Mouse (Mus musculus) forebrain, embryonic 11.5 days (tissue): Measurements from ENCODE around the gene Slco1b2. TPM values are rescaled to one million over a fixed set of nuclear protein-coding genes. Genes with fewer than 3 reads are reported as not detected.
"Not testable (repeated sequence)": the region's sequence is repeated elsewhere in the genome, so short reads cannot be mapped to it uniquely, and the experiment has no call there.

Experiments
- ATAC-seq: fragments of 200-750 bp; cut with Nextera tagmentation; replicated peaks from 2 replicates; pipeline ENCODE4 v1.8.0; 2017; ENCODE audit warnings: moderate TSS enrichment; ENCODE audit not compliant: low FRiP score
- DNase-seq: peaks from one replicate; pipeline ENCODE4 v3.0.0-alpha.2; 2017; ENCODE audit warnings: low spot score
- H3K27ac ChIP-seq: fragments of 300-500 bp; sonication (generic); 2 replicates; pipeline ENCODE4 v1.5.1; 2014; ENCODE audit warnings: low read depth, low read length
- H3K27me3 ChIP-seq: fragments of 300-500 bp; sonication (generic); 2 replicates; pipeline ENCODE4 v1.6.1; 2014; ENCODE audit warnings: mild to moderate bottlenecking, low read length, mixed read lengths; ENCODE audit not compliant: control insufficient read depth, insufficient read depth
- H3K36me3 ChIP-seq: fragments of 300-500 bp; sonication (generic); 2 replicates; pipeline ENCODE4 v1.6.1; 2014; ENCODE audit warnings: mild to moderate bottlenecking, low read length, moderate library complexity, mixed read lengths; ENCODE audit not compliant: control insufficient read depth, insufficient read depth
- H3K4me1 ChIP-seq: fragments of 300-500 bp; sonication (generic); replicated peaks from 2 replicates; pipeline ENCODE4 v1.6.1; 2014; ENCODE audit warnings: low read length, mixed read lengths; ENCODE audit not compliant: control insufficient read depth, insufficient read depth
- H3K4me2 ChIP-seq: fragments of 300-500 bp; sonication (generic); 2 replicates; pipeline ENCODE4 v1.6.1; 2014; ENCODE audit warnings: low read depth, mild to moderate bottlenecking, low read length, moderate library complexity, mixed read lengths; ENCODE audit not compliant: severe bottlenecking
- H3K4me3 ChIP-seq: fragments of 300-500 bp; sonication (generic); 2 replicates; pipeline ENCODE4 v1.5.1; 2014; ENCODE audit warnings: low read depth, low read length
- H3K9ac ChIP-seq: fragments of 300-500 bp; sonication (generic); 2 replicates; pipeline ENCODE4 v1.6.1; 2014; ENCODE audit warnings: low read length
- H3K9me3 ChIP-seq: fragments of 300-500 bp; sonication (generic); 2 replicates; pipeline ENCODE4 v1.6.1; 2016; ENCODE audit warnings: low read length, mixed read lengths; ENCODE audit not compliant: control insufficient read depth
- WGBS: fragments of 180-500 bp; shearing (Covaris S2); extraction: QIAGEN DNeasy Blood & Tissue Kit; methylation state at CpG from one replicate; pipeline ENCODE4 v1.1.7; 2014; 5-methylcytosine and 5-hydroxymethylcytosine counted together
- polyA plus RNA-seq: library from polyadenylated mRNA; unstranded; fragments of >200 nt; fragmentation: Nextera tagmentation; extraction: Ambion mirVana; gene quantifications from 2 replicates; pipeline ENCODE4 v1.2.1, GENCODE M21; 2014

Slco1b2 gene
- not detected in 2 replicates for polyA plus RNA-seq

DNA sequence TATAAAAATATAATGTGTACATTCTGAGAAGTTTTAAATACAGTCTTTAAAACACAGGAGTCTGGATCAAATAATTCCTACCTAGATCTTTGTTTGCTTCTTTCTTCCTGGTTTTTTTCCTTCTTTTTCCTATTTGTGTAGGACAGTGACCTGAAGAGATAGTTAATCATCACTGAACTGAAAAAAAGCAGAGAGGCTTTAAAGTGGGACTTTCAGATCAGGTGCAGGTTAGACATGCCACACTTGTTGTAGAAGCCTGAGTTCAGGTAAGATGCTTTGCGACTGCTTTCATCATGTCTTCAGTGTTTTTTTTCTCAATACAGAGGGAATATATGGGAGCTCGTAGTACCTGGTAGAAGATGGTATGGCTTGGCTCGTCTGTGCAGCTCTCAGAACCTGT is at the start of gene Slco1b2:
Gene Slco1b2, plus strand, starts transcription at position 228 of the 400 bp plus-strand sequence.
- H3K4me1 ChIP-seq: no peaks in the 10 kb centered on the region
- H3K27me3 ChIP-seq: no peaks in the 10 kb centered on the region
- H3K4me2 ChIP-seq: no peak within 1 kb of the TSS
- no peaks in the 10 kb centered on the region for H3K36me3 ChIP-seq
- H3K9me3 ChIP-seq: no peaks in the 10 kb centered on the region
- 92% methylated on average over 3 of the region's 3 CpGs for WGBS
- DNase-seq (no peak), ATAC-seq (no peak)
- no peak within 1 kb of the TSS for H3K9ac ChIP-seq
- H3K27ac ChIP-seq: no peak within 1 kb of the TSS
- H3K4me3 ChIP-seq: no peak within 1 kb of the TSS

DNA sequence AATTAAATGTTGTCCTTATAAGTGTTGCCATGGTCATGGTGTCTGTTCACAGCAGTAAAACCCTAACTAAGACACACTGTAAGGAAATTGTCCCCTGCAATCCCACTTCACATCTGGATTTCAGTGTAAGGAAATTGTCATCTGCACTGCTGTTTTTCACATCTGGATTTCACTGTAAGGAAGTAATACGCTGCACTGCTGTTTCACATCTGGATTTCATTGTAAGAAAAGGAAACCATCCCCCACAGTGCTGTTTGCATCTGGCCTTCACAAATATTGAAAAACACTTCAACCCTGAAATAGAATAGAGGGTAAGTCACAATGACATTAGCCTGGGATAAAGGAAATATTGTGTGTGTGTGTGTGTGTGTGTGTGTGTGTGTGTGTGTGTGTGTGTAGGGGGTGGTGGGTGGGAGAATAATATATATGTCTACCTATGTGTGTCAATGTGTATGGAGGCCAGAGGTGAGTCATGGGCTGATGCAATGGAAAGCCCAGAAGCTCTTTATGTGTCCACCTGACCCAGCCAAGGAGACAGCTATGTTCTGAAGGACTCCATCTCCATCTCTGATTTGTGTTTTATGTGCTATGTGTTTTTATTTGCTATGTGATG is 44.4 kb upstream of the Slco1b2 start:
- no peaks in the 10 kb centered on the region for H3K9me3 ChIP-seq
- H3K27me3 ChIP-seq: no peaks in the 10 kb centered on the region
- H3K4me2 ChIP-seq: no peak overlapping the region
- no peak overlapping the region for H3K27ac ChIP-seq
- H3K4me1 ChIP-seq: no peaks in the 10 kb centered on the region
- no peaks in the 10 kb centered on the region for H3K36me3 ChIP-seq
- DNase-seq (no peak), ATAC-seq (no peak)
- no peak overlapping the region for H3K9ac ChIP-seq
- 82% methylated on average over 1 of the region's 1 CpGs for WGBS
- no peak overlapping the region for H3K4me3 ChIP-seq

DNA sequence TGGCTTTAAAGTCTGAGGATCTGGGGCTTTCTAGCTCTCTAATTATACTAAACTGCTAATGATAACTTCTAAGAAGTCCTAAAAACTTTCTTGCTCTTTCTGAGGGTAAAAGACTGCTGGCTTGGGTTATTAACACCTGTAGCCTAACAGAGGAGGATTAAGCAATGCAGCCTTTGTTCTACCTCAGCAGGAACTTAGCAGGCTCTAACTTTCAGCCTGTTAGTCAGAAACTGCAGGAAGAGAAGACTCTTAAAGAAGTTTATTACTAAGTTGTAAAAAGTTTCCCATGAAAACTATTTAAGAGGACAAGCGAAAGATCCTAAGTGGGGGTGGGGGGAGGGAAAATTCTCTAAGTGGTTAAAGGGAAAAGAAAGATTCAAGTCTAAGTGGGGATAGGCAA is 39.3 kb upstream of the Slco1b2 start:
- H3K4me2 ChIP-seq: no peak overlapping the region
- H3K4me1 ChIP-seq: no peaks in the 10 kb centered on the region
- no peak for ATAC-seq
- no peak overlapping the region for H3K27ac ChIP-seq
- H3K9ac ChIP-seq: no peak overlapping the region
- no peaks in the 10 kb centered on the region for H3K9me3 ChIP-seq
- DNase-seq: no peak
- no peak overlapping the region for H3K4me3 ChIP-seq
- 28% methylated on average over 1 of the region's 1 CpGs for WGBS
- H3K36me3 ChIP-seq: no peaks in the 10 kb centered on the region
- H3K27me3 ChIP-seq: no peaks in the 10 kb centered on the region

DNA sequence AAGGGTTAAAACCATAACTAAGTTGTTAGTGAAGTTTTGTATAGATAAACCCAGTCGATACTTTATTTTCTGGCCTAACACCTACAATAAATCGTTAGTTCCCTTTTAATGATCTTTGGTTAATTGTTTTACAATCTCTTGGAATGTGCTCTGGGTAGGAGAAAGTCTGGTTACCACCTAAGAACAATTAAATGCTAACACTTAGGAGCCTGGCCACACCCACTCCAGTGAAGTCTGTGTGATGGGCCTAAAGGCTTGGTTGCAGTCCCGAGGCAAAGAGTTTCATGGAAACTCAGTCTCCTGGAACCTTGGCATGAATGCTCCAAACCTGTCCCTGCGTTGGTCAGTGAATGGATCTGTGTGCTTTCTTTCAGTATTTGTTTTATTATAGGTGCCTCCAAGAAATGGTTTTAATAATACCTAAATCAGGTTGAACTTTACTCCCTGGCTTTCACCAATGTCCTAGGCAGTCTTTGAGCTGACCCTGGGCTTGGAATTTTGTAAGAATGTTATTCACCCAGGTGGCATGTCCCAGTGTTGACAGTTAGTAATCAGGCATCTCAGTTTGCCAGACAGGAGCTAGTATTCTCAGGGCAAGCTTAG is 38.6 kb upstream of the Slco1b2 start:
- not testable (repeated sequence) for H3K9me3 ChIP-seq, H3K4me1 ChIP-seq, H3K36me3 ChIP-seq, H3K27me3 ChIP-seq, DNase-seq, H3K4me3 ChIP-seq, H3K9ac ChIP-seq, H3K27ac ChIP-seq, H3K4me2 ChIP-seq, ATAC-seq
- WGBS: 44% methylated on average over 4 of the region's 4 CpGs

DNA sequence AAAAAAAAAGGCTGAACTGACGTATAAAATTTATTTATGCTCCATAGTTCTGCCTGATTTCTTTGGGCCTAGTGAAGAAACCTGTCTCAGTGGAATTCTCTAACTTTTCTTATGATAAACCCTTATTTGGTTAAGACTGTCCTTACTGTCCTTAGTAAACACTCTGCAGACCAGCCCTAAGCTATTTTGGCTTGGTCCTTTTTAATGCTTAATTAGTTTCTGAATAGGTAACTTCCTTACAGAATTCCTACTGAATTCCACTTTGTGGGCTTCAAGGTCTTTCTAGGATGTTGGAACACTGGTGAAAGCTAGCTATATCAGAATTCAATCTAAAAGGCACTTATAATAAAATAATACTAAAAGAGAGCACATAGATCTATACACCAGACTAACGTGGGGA is 33.2 kb upstream of the Slco1b2 start:
- no peaks in the 10 kb centered on the region for H3K27me3 ChIP-seq
- H3K27ac ChIP-seq: no peak overlapping the region
- 92% methylated on average over 2 of the region's 2 CpGs for WGBS
- H3K4me3 ChIP-seq: no peak overlapping the region
- no peak for DNase-seq
- no peak overlapping the region for H3K9ac ChIP-seq
- H3K36me3 ChIP-seq: no peaks in the 10 kb centered on the region
- H3K4me2 ChIP-seq: no peak overlapping the region
- no peaks in the 10 kb centered on the region for H3K9me3 ChIP-seq
- no peak for ATAC-seq
- H3K4me1 ChIP-seq: no peaks in the 10 kb centered on the region

DNA sequence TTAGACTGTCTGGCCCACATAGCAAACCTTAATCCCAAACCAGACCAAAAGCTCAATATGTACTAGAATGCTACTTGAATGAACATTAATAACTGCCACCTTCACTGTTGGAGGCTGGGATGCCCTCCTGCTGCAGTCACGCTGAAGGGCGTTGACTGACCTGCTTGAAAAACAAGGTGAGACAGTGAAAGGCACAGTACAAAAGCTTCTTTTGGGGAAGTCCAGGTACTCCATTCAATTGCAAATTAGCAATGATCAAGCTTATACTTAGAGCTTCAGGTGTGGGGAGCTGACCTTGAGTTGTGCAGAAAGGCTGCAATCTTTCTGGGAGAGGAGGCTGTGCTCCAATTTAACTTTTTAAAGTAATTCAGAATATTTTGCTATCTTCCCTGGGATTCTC is 32.3 kb upstream of the Slco1b2 start:
- H3K27me3 ChIP-seq: no peaks in the 10 kb centered on the region
- no peak overlapping the region for H3K4me3 ChIP-seq
- DNase-seq: no peak
- 96% methylated on average over 2 of the region's 2 CpGs for WGBS
- no peaks in the 10 kb centered on the region for H3K9me3 ChIP-seq
- no peaks in the 10 kb centered on the region for H3K36me3 ChIP-seq
- H3K4me1 ChIP-seq: no peaks in the 10 kb centered on the region
- H3K4me2 ChIP-seq: no peak overlapping the region
- ATAC-seq: no peak
- H3K9ac ChIP-seq: no peak overlapping the region
- no peak overlapping the region for H3K27ac ChIP-seq

DNA sequence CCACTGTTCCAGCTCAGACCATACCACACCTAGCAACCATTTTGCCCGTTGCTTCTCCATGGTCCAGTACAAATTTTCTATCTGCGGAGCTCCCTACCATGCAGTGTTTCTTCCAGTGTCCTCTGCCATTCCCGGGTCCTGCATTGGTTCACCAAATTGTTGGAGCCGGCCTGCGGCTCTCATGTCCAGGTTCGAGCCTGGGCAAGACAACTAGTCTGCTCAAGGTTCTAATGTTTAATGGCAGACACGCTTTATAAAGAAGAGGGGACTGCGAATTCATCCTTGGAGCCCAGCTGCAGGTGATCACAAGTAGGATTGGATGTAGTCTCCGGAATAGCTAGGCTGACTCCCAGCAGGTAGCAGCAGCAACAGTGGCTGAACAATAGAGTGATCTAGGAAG is 28.4 kb upstream of the Slco1b2 start:
- Histone ChIP-seq H3K4me2 (no peak overlapping the region), H3K9ac (no peak overlapping the region), H3K27ac (no peak overlapping the region), H3K4me3 (no peak overlapping the region), H3K36me3 (no peaks in the 10 kb centered on the region), H3K27me3 (no peaks in the 10 kb centered on the region), H3K4me1 (no peaks in the 10 kb centered on the region), H3K9me3 (no peaks in the 10 kb centered on the region)
- 70% methylated on average over 9 of the region's 9 CpGs for WGBS
- no peak for DNase-seq
- no peak for ATAC-seq

DNA sequence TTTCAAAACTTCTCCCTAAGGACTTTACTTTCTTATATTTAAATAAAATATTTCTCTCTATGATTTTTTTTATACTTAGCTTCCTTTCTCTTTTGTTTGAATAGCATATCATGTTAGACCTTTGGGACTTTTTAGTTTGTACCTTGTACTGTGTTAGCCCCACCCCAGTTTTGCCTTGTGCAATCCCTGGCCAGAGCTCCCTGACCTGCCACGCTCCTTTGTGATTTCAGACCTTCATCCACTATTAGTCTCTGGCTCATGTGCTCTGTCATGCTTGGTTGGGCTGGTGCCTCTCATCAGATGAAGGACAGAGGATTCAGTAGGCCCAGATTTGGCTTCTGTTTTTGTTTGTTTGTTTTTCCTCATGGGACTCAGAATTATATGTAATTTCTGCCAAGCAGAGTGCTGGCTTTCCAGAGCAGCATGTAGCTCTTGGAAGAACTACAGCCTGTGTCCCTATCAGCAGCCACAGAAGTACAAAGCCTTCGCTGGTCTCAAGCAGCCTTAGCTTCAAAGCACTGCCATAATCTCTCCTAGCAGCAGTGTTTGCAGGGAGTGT is 18.5 kb upstream of the Slco1b2 start:
- no peak for DNase-seq
- no peaks in the 10 kb centered on the region for H3K9me3 ChIP-seq
- no peak overlapping the region for H3K9ac ChIP-seq
- H3K4me1 ChIP-seq: no peaks in the 10 kb centered on the region
- WGBS: 74% methylated on average over 2 of the region's 2 CpGs
- no peaks in the 10 kb centered on the region for H3K27me3 ChIP-seq
- no peak overlapping the region for H3K27ac ChIP-seq
- no peak overlapping the region for H3K4me2 ChIP-seq
- no peaks in the 10 kb centered on the region for H3K36me3 ChIP-seq
- ATAC-seq: no peak
- no peak overlapping the region for H3K4me3 ChIP-seq

DNA sequence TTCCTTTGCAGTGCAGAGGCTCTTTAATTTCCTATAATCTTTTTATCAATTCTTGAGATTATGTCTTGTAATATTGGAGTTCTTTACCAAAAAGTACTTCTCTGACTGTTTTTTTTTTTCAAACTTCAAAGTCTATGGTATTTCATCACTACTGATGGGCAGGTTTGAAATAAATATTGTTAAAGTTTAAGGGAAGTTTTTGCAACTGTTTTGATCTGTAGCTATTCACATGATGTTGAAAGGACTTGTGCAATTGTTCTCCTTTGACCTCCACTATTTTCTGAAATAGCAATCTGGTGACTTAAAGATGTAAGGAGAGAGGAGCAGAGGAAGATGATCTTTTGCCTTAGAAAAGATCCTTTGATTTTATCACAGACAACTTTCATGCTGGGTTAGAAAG is 15.3 kb upstream of the Slco1b2 start:
- no peak overlapping the region for H3K4me3 ChIP-seq
- no peaks in the 10 kb centered on the region for H3K36me3 ChIP-seq
- no peak overlapping the region for H3K9ac ChIP-seq
- no peaks in the 10 kb centered on the region for H3K9me3 ChIP-seq
- no peak overlapping the region for H3K27ac ChIP-seq
- ATAC-seq: no peak
- H3K4me1 ChIP-seq: no peaks in the 10 kb centered on the region
- H3K27me3 ChIP-seq: no peaks in the 10 kb centered on the region
- no peak overlapping the region for H3K4me2 ChIP-seq
- DNase-seq: no peak
